ENCODE assay signal across 8 mouse cellular contexts in the genomic region with DNA sequence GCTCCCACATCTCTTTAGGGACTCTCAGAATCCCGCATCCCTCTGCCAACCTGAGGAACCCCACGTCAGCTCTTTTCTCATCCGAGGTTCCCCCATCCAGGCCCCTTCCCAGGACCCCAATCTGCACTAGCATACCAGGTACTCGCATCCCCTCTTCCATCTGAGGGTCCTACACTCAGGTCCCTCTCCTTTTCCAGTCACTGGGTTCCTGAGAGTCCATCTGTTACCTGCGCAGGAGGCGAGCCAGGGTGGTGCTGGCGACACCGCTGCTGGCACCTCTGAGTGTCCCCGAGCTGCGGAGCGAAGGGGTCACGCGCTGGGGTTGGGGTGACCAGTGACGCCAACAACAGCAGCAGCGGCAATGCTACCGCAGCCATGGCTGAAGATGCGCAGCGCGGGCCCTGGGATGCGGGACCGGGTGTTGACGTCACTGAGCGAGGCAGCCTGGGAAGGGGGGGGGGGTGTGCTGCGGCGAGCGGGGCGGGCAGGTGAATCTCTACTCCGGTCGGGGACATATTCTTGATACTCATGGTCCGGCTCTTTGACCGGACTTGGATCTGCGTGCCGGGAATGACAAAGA. TPM values are rescaled to one million over a fixed set of nuclear protein-coding genes. Genes with fewer than 3 reads are reported as not detected.
DNase-seq lines count a peak whose midpoint lies in the region; ATAC-seq and TF ChIP-seq lines count a peak whose summit lies in the region.

Gene Tmem59l, minus strand, starts transcription at position 418 of the 580 bp plus-strand sequence.

- no peak for TF ChIP-seq CTCF in thymus, adult 2 months (IDR thresholded peaks at IDR 0.05; ENCODE audit: borderline replicate concordance, control insufficient read depth, extremely low read depth, insufficient read depth, low read length, poor library complexity)

- no peaks in the 10 kb centered on the region for H3K36me3 ChIP-seq in thymus, adult 2 months (ENCODE audit: control insufficient read depth, insufficient read depth, low read length)
- H3K36me3 ChIP-seq in midbrain, embryonic 14.5 days (ENCODE audit: control insufficient read depth, insufficient read depth, low read length): no peaks in the 10 kb centered on the region

- H3K4me1 ChIP-seq in thymus, adult 2 months (replicated peaks; ENCODE audit: control insufficient read depth, insufficient read depth, low read length): peaks cover 18% of the 10 kb centered on the region
- H3K4me1 ChIP-seq in midbrain, embryonic 14.5 days (ENCODE audit: control insufficient read depth, insufficient read depth, low read length): peaks cover 20% of the 10 kb centered on the region

- TF ChIP-seq POLR2A in thymus, adult 2 months (IDR thresholded peaks at IDR 0.05; ENCODE audit: control insufficient read depth, extremely low read depth, insufficient read depth, low read length, poor library complexity): no peak

- 52% methylated on average over 33 of the region's 33 CpGs for WGBS in thymus, adult 2 months
- WGBS in midbrain, embryonic 14.5 days: 3% methylated on average over 33 of the region's 33 CpGs

- peak within 1 kb of the TSS; percentile 25 for H3K4me3 ChIP-seq in thymus, adult 2 months (ENCODE audit: control insufficient read depth, insufficient read depth, low read length)
- peak within 1 kb of the TSS; percentile 58 for H3K4me3 ChIP-seq in midbrain, embryonic 14.5 days (replicated peaks; ENCODE audit: low read depth, low read length)

- peaks cover 34% of the 10 kb centered on the region for H3K27me3 ChIP-seq in thymus, adult 2 months (ENCODE audit: control insufficient read depth, insufficient read depth, low read length)
- H3K27me3 ChIP-seq in midbrain, embryonic 14.5 days (ENCODE audit: control insufficient read depth, insufficient read depth, low read length): peaks cover 74% of the 10 kb centered on the region

- peak; percentile 75 for ATAC-seq in midbrain, embryonic 14.5 days (ENCODE audit: low FRiP score, low TSS enrichment)

- H3K4me2 ChIP-seq in midbrain, embryonic 14.5 days (ENCODE audit: low read length): peak within 1 kb of the TSS; percentile 78

- no peaks in the 10 kb centered on the region for H3K9me3 ChIP-seq in midbrain, embryonic 14.5 days (ENCODE audit: control insufficient read depth, low read length)

- H3K27ac ChIP-seq in thymus, adult 2 months (ENCODE audit: control insufficient read depth, insufficient read depth, low read length): no peak within 1 kb of the TSS
- no peak within 1 kb of the TSS for H3K27ac ChIP-seq in midbrain, embryonic 14.5 days (replicated peaks; ENCODE audit: low read depth, low read length)

- H3K9ac ChIP-seq in midbrain, embryonic 14.5 days (replicated peaks; ENCODE audit: low read length): peak within 1 kb of the TSS; percentile 70

- peak; percentile 45 for DNase-seq in embryo, embryonic 11 days
- no peak for DNase-seq in embryo, embryonic 10.5 days (ENCODE audit: low spot score)
- DNase-seq in thymus, adult 2 months: no peak
- no peak for DNase-seq in thymus, postnatal 0 days (ENCODE audit: low spot score)
- DNase-seq in layer of hippocampus, adult 9-11 months: peak; percentile 55
- DNase-seq in midbrain, embryonic 14.5 days: peak; percentile 85
- DNase-seq in T-cell, adult 2 months (ENCODE audit: low spot score): no peak
- no peak for DNase-seq in spleen, postnatal 10 days (ENCODE audit: low spot score in 2 of 2)

RNA-seq across cellular contexts. Expression of gene Tmem59l, which starts in this region (rescaled TPM):
- polyA plus RNA-seq in thymus, adult 2 months (2012; rRNA removed): 0.39 and 0.73 TPM in 2 replicates
- 0.09 and 0.10 TPM in 2 replicates for polyA plus RNA-seq in thymus, postnatal 0 days (2015; fragmentation: Nextera tagmentation; extraction: Ambion mirVana)
- polyA plus RNA-seq in midbrain, embryonic 14.5 days (2014; fragmentation: Nextera tagmentation; extraction: Ambion mirVana): 104 and 143 TPM in 2 replicates

Comparison
In these comparisons a context has a peak if more than half of its experiments do, and no peak if none do; other contexts are left out.
1. RNA of gene Tmem59l (polyA plus RNA-seq): 104 to 143 TPM in midbrain, embryonic 14.5 days; 0.39 to 0.73 TPM in thymus, adult 2 months and 0.09 to 0.10 TPM in thymus, postnatal 0 days; every median in the first group is over 10 times any median in the second.
2. DNase-seq: peak in embryo, embryonic 11 days (single experiment), layer of hippocampus, adult 9-11 months (single experiment) and midbrain, embryonic 14.5 days (single experiment); none in embryo, embryonic 10.5 days (single experiment), thymus, adult 2 months (single experiment), thymus, postnatal 0 days (single experiment), T-cell, adult 2 months (single experiment) and spleen, postnatal 10 days (0 of 2).